Comparison of ENCODE assay signal across 7 mouse cellular contexts in the genomic region with DNA sequence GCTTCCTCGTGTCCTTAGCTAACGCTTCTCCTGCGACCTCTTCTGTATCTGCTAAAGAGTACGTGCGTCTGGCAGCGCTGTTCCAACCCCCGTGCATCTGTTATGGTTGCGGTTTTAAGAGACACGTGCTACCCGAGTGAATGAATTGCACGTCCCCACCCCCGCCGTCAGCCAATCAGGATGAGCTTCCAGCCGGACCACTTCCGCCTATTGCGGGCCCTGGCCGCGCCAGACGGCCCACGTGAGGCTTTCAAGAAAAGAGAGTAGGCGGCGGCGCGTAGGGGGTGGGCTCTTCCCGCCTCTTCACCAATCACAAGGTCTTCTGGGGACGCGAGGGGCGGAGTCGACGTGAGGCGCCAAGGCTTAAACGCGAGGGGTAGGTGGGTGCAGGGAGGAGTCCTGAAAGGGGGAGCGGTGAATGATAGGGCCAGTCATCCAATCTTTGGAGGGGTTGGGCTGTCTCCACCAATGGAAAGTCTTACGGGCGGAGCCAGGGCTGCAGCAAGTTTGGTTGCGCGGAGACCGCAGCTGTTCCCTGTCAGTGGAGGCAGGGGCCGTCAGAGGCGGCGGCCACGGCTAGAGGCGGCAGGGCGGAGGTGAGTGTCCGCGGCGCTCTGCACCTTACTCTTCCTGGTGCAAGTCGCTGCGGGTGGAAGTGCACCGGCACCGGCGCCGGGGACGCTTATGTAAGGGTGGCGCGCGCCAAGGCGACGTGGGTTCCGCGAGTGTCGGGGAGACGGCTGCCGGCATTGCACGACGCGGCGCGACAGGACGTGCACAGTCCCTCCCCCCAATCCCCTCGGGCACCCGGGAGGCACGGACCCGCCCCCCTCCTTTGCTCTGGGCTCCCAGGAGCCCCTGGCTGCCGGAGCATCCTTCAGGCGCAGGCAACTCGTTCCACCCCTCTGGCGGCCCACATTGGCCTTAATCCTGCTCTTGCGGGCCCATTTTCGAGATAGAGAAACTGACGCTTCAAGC. TPM values are rescaled to one million over a fixed set of nuclear protein-coding genes. Genes with fewer than 3 reads are reported as not detected.
A peak's percentile ranks its signal among the peaks of the same experiment; 100 is the strongest.
DNase-seq lines count a peak whose midpoint lies in the region; ATAC-seq lines count a peak whose summit lies in the region.

A gene (plus strand): TSS at position 487 of the 978 bp plus-strand sequence.

- no peaks in the 10 kb centered on the region for H3K36me3 ChIP-seq in intestine, embryonic 16.5 days (ENCODE audit: control insufficient read depth, insufficient read depth, low read length)
- H3K36me3 ChIP-seq in midbrain, embryonic 11.5 days (ENCODE audit: control insufficient read depth, insufficient read depth, low read length), result no peaks in the 10 kb centered on the region

- H3K9ac ChIP-seq in intestine, embryonic 16.5 days (ENCODE audit: low read depth, low read length), result peak within 1 kb of the TSS; percentile 70
- peak within 1 kb of the TSS; percentile 54 for H3K9ac ChIP-seq in midbrain, embryonic 11.5 days (ENCODE audit: low read length)

- H3K4me2 ChIP-seq in intestine, embryonic 16.5 days (ENCODE audit: low read depth, low read length), result peak within 1 kb of the TSS; percentile 94
- peak within 1 kb of the TSS; percentile 77 for H3K4me2 ChIP-seq in midbrain, embryonic 11.5 days

- intact Hi-C loops in left cerebral cortex, postnatal 36 days (cut with DNase I), result loop anchor here (1.0 kb wide), 1 partner anchor 105 kb away; a partner anchor contains a TSS

- peaks cover 6% of the 10 kb centered on the region for H3K4me1 ChIP-seq in intestine, embryonic 16.5 days (ENCODE audit: control insufficient read depth, insufficient read depth, low read length)
- peaks cover 4% of the 10 kb centered on the region; the same call in 1 of the 2 replicates for H3K4me1 ChIP-seq in midbrain, embryonic 11.5 days (ENCODE audit: control insufficient read depth, insufficient read depth, low read length)

- no peaks in the 10 kb centered on the region for H3K9me3 ChIP-seq in intestine, embryonic 16.5 days (ENCODE audit: control insufficient read depth, low read length)
- H3K9me3 ChIP-seq in midbrain, embryonic 11.5 days (ENCODE audit: control insufficient read depth, low read length), result no peaks in the 10 kb centered on the region

- WGBS in intestine, embryonic 16.5 days, result under 1% methylated on average over 82 of the region's 82 CpGs
- under 1% methylated on average over 82 of the region's 82 CpGs for WGBS in midbrain, embryonic 11.5 days

- 0 out of 2 replicates have a peak, but pooled peaks cover 6% of the 10 kb centered on the region for H3K27me3 ChIP-seq in intestine, embryonic 16.5 days (replicated peaks; ENCODE audit: control insufficient read depth, insufficient read depth, low read length)
- H3K27me3 ChIP-seq in midbrain, embryonic 11.5 days (ENCODE audit: control insufficient read depth, insufficient read depth, low read length), result no peaks in the 10 kb centered on the region

- peak; percentile 100 for DNase-seq in adrenal gland, adult 8-10 months
- DNase-seq in embryo, embryonic 9.5 days (ENCODE audit: extremely low spot score), result peak; percentile 99
- peak; percentile 94 to 97 for DNase-seq in gastrocnemius, postnatal 4 days (ENCODE audit: low spot score in 2 of 2)
- peak; percentile 99 for DNase-seq in left cerebral cortex, postnatal 36 days (ENCODE audit: low spot score in 2 of 2)
- DNase-seq in midbrain, embryonic 11.5 days (ENCODE audit: low spot score, missing footprints), result peak; percentile 99
- peak; percentile 99 for DNase-seq in skeletal muscle tissue, adult 2 months (ENCODE audit: low read depth, low spot score)

- H3K4me3 ChIP-seq in intestine, embryonic 16.5 days (ENCODE audit: low read length), result peak within 1 kb of the TSS; percentile 74
- peak within 1 kb of the TSS; percentile 71 for H3K4me3 ChIP-seq in midbrain, embryonic 11.5 days (ENCODE audit: low read depth, low read length)

- H3K27ac ChIP-seq in intestine, embryonic 16.5 days (ENCODE audit: low read length), result no peak within 1 kb of the TSS
- H3K27ac ChIP-seq in midbrain, embryonic 11.5 days (ENCODE audit: low read depth, low read length), result no peak within 1 kb of the TSS

- peak; percentile 100 for ATAC-seq in intestine, embryonic 16.5 days
- peak; percentile 100 for ATAC-seq in midbrain, embryonic 11.5 days (ENCODE audit: low FRiP score)

RNA-seq across cellular contexts. Expression of the gene that starts here (rescaled TPM):
- 100 to 1,000 TPM; 351 to 737 (median 517) TPM for total RNA-seq in adrenal gland, adult 8-10 months (2022)
- total RNA-seq in gastrocnemius, postnatal 4 days (2021), result 10 to 100 TPM; 22.7 to 34.8 TPM
- polyA plus RNA-seq in intestine, embryonic 16.5 days (2015; fragmentation: Nextera tagmentation; extraction: Ambion mirVana), result 16.6 and 17.7 TPM in 2 replicates
- total RNA-seq in left cerebral cortex, postnatal 36 days (2021), result 10 to 100 TPM; 73.3 TPM
- 13.8 and 14.0 TPM in 2 replicates for polyA plus RNA-seq in midbrain, embryonic 11.5 days (2014; fragmentation: Nextera tagmentation; extraction: Ambion mirVana)

Comparison
In these comparisons a context has a peak if more than half of its experiments do, and no peak if none do; other contexts are left out.
1. RNA of the gene that starts here (total RNA-seq): 351 to 737 TPM in adrenal gland, adult 8-10 months; 73.3 TPM in left cerebral cortex, postnatal 36 days and 22.7 to 34.8 TPM in gastrocnemius, postnatal 4 days; every median in the first group is over 4 times any median in the second.
2. Peak in every context shown above with its lines, with median percentiles within 50 percentile points of each other: DNase-seq.